Mouse (Mus musculus): ENCODE data around the gene Tyrp1. TPM values are rescaled to one million over a fixed set of nuclear protein-coding genes. Genes with fewer than 3 reads are reported as not detected.

Gene Tyrp1
- not detected in 2 replicates for polyA plus RNA-seq (2012)

DNA sequence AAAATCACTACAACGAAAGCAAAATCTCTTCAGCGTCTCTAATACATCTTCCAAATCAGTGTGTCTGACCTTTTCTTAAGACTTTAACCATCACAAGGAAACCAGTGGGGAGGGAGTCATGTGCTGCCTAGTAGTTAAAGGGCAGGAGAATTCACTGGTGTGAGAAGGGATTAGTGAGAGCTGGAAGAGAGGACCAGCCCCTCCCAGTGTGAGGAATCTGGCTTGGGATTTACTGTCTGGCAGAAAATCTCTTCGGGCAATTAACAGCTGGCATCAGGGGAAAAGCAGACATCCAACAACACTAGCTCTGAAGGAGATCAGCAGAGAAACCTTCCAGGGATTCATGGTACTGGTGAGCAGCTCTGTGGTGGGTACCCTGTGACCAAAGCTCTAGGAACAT is at the start of gene Tyrp1:
Gene Tyrp1, plus strand, starts transcription at position 74 of the 400 bp plus-strand sequence.
- TF ChIP-seq TAL1 (IDR thresholded peaks at IDR 0.05; ENCODE audit: low read length) (no peak), GATA1 (IDR thresholded peaks at IDR 0.05; ENCODE audit: low read length) (no peak)

DNA sequence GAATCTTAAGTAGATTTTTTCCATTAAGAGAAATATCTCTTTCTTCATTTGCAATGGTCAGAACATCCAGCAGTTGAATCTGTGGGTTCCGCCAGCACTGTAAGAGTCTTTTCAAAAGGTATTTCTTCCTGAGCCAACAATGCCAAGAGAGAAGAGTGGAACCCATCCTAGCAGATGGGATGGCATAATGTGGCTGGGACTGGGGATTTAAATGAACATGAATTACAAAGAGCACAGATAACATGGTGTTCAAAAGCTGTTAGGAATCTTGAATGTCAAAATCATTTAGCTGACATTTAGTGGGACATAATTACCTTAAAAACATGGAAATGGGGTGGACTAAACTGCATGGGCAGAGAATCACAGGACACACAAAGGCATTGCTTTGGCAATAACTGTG is 45.6 kb upstream of the Tyrp1 start:
- no peaks in the 10 kb centered on the region for H3K4me1 ChIP-seq (ENCODE audit: control insufficient read depth)
- H3K27me3 ChIP-seq (ENCODE audit: control insufficient read depth), result no peaks in the 10 kb centered on the region
- TF ChIP-seq GATA1 (IDR thresholded peaks at IDR 0.05; ENCODE audit: low read length) (no peak), TAL1 (IDR thresholded peaks at IDR 0.05; ENCODE audit: low read length) (no peak)
- H3K9me3 ChIP-seq (ENCODE audit: control insufficient read depth, low read length), result no peaks in the 10 kb centered on the region; the same call in 1 of the 2 replicates
- no peaks in the 10 kb centered on the region for H3K36me3 ChIP-seq (ENCODE audit: control insufficient read depth)
- H3K4me3 ChIP-seq (replicated peaks), result no peak overlapping the region

More for the DNA sequence above, at the start of gene Tyrp1:
- Histone ChIP-seq H3K9me3 (ENCODE audit: control insufficient read depth, low read length) (peaks cover 5% of the 10 kb centered on the region; the same call in 1 of the 2 replicates), H3K4me3 (replicated peaks) (no peak within 1 kb of the TSS), H3K4me1 (ENCODE audit: control insufficient read depth) (no peaks in the 10 kb centered on the region), H3K27me3 (ENCODE audit: control insufficient read depth) (no peaks in the 10 kb centered on the region), H3K36me3 (ENCODE audit: control insufficient read depth) (no peaks in the 10 kb centered on the region)

- no peaks in the 10 kb centered on the region for H3K27me3 ChIP-seq (ENCODE audit: control insufficient read depth)
- H3K9me3 ChIP-seq (ENCODE audit: control insufficient read depth, low read length), result no peaks in the 10 kb centered on the region
- no peak overlapping the region for H3K4me3 ChIP-seq (replicated peaks)
- no peaks in the 10 kb centered on the region for H3K36me3 ChIP-seq (ENCODE audit: control insufficient read depth)
- TF ChIP-seq GATA1 (IDR thresholded peaks at IDR 0.05; ENCODE audit: low read length), result no peak
- TF ChIP-seq TAL1 (IDR thresholded peaks at IDR 0.05; ENCODE audit: low read length), result no peak
- H3K4me1 ChIP-seq (ENCODE audit: control insufficient read depth), result no peaks in the 10 kb centered on the region
Observed at GRCm38 (mm10) chr4:80819511-80819910, 14.4 kb upstream of the Tyrp1 start.

DNA sequence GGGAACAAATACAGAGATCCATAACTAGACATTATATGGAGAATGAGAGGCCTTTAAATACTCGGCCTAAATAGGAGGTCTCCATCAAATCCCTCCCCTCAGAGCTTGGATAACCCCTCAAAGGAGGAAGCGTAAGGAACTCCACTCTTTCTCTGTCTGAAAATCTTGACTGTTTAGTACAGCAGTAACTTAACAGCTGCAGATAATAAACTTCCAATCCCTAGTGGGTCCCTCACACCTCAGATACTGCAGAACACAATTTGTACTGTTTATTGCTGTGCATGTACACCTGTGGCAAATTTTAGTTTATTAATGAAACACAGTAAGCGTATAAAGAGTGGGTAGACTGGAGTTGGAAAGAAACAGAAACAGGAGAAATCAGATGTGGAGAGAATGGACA is 12.0 kb upstream of the Tyrp1 start:
- Histone ChIP-seq H3K9me3 (ENCODE audit: control insufficient read depth, low read length) (no peaks in the 10 kb centered on the region), H3K27me3 (ENCODE audit: control insufficient read depth) (no peaks in the 10 kb centered on the region), H3K36me3 (ENCODE audit: control insufficient read depth) (no peaks in the 10 kb centered on the region), H3K4me3 (replicated peaks) (no peak overlapping the region), H3K4me1 (ENCODE audit: control insufficient read depth) (no peaks in the 10 kb centered on the region)
- TF ChIP-seq TAL1 (IDR thresholded peaks at IDR 0.05; ENCODE audit: low read length) (no peak), GATA1 (IDR thresholded peaks at IDR 0.05; ENCODE audit: low read length) (no peak)

- no peaks in the 10 kb centered on the region for H3K27me3 ChIP-seq (ENCODE audit: control insufficient read depth)
- no peak for TF ChIP-seq GATA1 (IDR thresholded peaks at IDR 0.05; ENCODE audit: low read length)
- TF ChIP-seq TAL1 (IDR thresholded peaks at IDR 0.05; ENCODE audit: low read length), result no peak
- H3K9me3 ChIP-seq (ENCODE audit: control insufficient read depth, low read length), result peaks cover 3% of the 10 kb centered on the region; the same call in 1 of the 2 replicates
- H3K36me3 ChIP-seq (ENCODE audit: control insufficient read depth), result no peaks in the 10 kb centered on the region
- H3K4me1 ChIP-seq (ENCODE audit: control insufficient read depth), result no peaks in the 10 kb centered on the region
- H3K4me3 ChIP-seq (replicated peaks), result no peak overlapping the region
Observed at GRCm38 (mm10) chr4:80828232-80828631, 5.7 kb upstream of the Tyrp1 start.

GRCm38 (mm10) chr4:80839317-80839716 is 5.4 kb downstream of the Tyrp1 start:
- H3K36me3 ChIP-seq (ENCODE audit: control insufficient read depth), result no peaks in the 10 kb centered on the region
- H3K9me3 ChIP-seq (ENCODE audit: control insufficient read depth, low read length), result 0 out of 2 replicates have a peak, but pooled peaks cover 2% of the 10 kb centered on the region
- no peaks in the 10 kb centered on the region for H3K27me3 ChIP-seq (ENCODE audit: control insufficient read depth)
- H3K4me3 ChIP-seq (replicated peaks), result no peak overlapping the region
- no peak for TF ChIP-seq TAL1 (IDR thresholded peaks at IDR 0.05; ENCODE audit: low read length)
- TF ChIP-seq GATA1 (IDR thresholded peaks at IDR 0.05; ENCODE audit: low read length), result no peak
- H3K4me1 ChIP-seq (ENCODE audit: control insufficient read depth), result no peaks in the 10 kb centered on the region

DNA sequence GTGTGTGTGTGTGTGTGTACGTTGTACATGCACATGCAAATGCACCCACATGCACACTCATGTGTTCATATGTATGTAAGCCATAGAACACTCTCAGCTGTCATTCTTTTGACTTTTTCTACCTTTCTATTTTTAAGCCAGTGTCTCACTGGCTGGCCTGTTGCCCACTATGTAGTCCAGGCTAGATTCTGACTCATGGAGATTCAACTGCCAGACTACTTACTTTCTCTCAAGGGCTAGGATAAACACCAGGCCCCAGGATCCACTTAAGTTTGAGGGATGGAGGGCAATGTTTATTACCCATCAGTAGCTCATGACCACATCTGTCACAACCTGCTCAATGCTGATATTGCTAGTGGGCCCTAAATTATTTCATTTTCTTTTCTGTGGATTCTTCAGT is 8.1 kb downstream of the Tyrp1 start:
- no peaks in the 10 kb centered on the region for H3K9me3 ChIP-seq (ENCODE audit: control insufficient read depth, low read length)
- H3K4me3 ChIP-seq (replicated peaks), result no peak overlapping the region
- no peaks in the 10 kb centered on the region for H3K36me3 ChIP-seq (ENCODE audit: control insufficient read depth)
- no peaks in the 10 kb centered on the region for H3K4me1 ChIP-seq (ENCODE audit: control insufficient read depth)
- TF ChIP-seq GATA1 (IDR thresholded peaks at IDR 0.05; ENCODE audit: low read length), result no peak
- TF ChIP-seq TAL1 (IDR thresholded peaks at IDR 0.05; ENCODE audit: low read length), result no peak
- H3K27me3 ChIP-seq (ENCODE audit: control insufficient read depth), result no peaks in the 10 kb centered on the region

DNA sequence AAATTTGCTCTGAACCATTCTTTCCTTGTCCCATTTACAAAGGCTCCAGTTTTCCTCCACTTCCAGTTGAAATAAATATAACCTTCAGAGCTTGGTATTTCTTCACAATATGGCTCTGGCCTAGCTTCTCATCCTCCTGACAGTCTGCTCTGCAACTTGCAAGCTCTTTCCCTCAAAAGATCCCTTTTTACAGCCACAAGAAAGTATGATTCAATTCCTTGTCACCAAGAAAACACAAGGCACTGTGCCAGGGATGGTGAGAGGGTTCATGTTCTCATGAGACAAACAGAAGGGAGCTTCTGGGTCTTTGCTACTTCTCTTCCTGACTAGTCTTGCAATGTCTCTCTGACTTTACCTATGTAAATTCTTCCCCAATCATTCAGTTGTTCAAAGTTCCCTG is 9.8 kb downstream of the Tyrp1 start:
- Histone ChIP-seq H3K36me3 (ENCODE audit: control insufficient read depth) (no peaks in the 10 kb centered on the region), H3K27me3 (ENCODE audit: control insufficient read depth) (no peaks in the 10 kb centered on the region), H3K9me3 (ENCODE audit: control insufficient read depth, low read length) (no peaks in the 10 kb centered on the region; the same call in 1 of the 2 replicates), H3K4me3 (replicated peaks) (no peak overlapping the region), H3K4me1 (ENCODE audit: control insufficient read depth) (no peaks in the 10 kb centered on the region)
- TF ChIP-seq GATA1 (IDR thresholded peaks at IDR 0.05; ENCODE audit: low read length), result no peak
- no peak for TF ChIP-seq TAL1 (IDR thresholded peaks at IDR 0.05; ENCODE audit: low read length)

GRCm38 (mm10) chr4:80846052-80846451 is 12.1 kb downstream of the Tyrp1 start:
- no peaks in the 10 kb centered on the region for H3K4me1 ChIP-seq (ENCODE audit: control insufficient read depth)
- H3K4me3 ChIP-seq (replicated peaks), result no peak overlapping the region
- H3K9me3 ChIP-seq (ENCODE audit: control insufficient read depth, low read length), result no peaks in the 10 kb centered on the region; the same call in 1 of the 2 replicates
- H3K27me3 ChIP-seq (ENCODE audit: control insufficient read depth), result no peaks in the 10 kb centered on the region
- no peak for TF ChIP-seq TAL1 (IDR thresholded peaks at IDR 0.05; ENCODE audit: low read length)
- no peak for TF ChIP-seq GATA1 (IDR thresholded peaks at IDR 0.05; ENCODE audit: low read length)
- no peaks in the 10 kb centered on the region for H3K36me3 ChIP-seq (ENCODE audit: control insufficient read depth)
